In the genomic region with DNA sequence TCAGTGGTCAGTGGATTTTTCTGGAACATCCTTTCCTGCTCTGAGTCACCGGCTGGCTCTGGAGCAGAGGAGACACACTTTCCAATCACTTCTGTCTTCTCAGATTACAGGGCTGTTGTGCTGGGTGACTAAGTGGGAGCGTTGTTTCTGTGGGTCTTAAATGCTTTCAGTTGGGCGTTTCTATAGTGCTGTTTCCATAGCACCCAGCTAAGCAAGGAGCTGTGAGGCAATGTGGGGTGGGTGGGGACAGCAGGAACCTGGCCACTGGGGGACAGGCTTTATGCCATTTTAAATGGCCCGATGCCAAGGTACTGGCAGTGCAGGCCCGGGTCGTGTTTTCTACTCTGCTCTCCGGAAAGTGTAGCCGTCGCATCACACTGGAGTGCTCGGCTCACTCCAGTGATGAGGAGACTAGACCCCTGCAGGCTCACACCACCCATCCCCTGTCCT, we compare ENCODE assay signal across 9 mouse cellular contexts. TPM values are rescaled to one million over a fixed set of nuclear protein-coding genes. Genes with fewer than 3 reads are reported as not detected.
DNase-seq lines count a peak whose midpoint lies in the region; ATAC-seq lines count a peak whose summit lies in the region.
"Had no signal": no experiment of that assay in that cellular context is flagged by ENCODE, and none has a peak within 500 bp of the region (broad histone marks: within the 10 kb centered on the region; RNA-seq: fewer than 3 reads in every experiment).

No protein-coding gene starts in this region.

- no peaks in the 10 kb centered on the region for H3K9me3 ChIP-seq in embryonic facial prominence, embryonic 15.5 days (replicated peaks)
- H3K9me3 ChIP-seq in limb, embryonic 11.5 days (ENCODE audit: control insufficient read depth, low read length): no peaks in the 10 kb centered on the region
- no peaks in the 10 kb centered on the region for H3K9me3 ChIP-seq in neural tube, embryonic 13.5 days

- H3K27me3 ChIP-seq in embryonic facial prominence, embryonic 15.5 days: no peaks in the 10 kb centered on the region
- H3K27me3 ChIP-seq in limb, embryonic 11.5 days (ENCODE audit: control insufficient read depth, insufficient read depth, low read length): no peaks in the 10 kb centered on the region
- H3K27me3 ChIP-seq in neural tube, embryonic 13.5 days: no peaks in the 10 kb centered on the region

- peaks cover 28% of the 10 kb centered on the region for H3K36me3 ChIP-seq in embryonic facial prominence, embryonic 15.5 days
- 0 out of 2 replicates have a peak, but pooled peaks cover 2% of the 10 kb centered on the region for H3K36me3 ChIP-seq in limb, embryonic 11.5 days (ENCODE audit: control insufficient read depth, insufficient read depth, low read length)
- H3K36me3 ChIP-seq in neural tube, embryonic 13.5 days: no peaks in the 10 kb centered on the region

- peak overlapping the region; percentile 78 for H3K27ac ChIP-seq in embryonic facial prominence, embryonic 15.5 days (replicated peaks)
- H3K27ac ChIP-seq in limb, embryonic 11.5 days (replicated peaks; ENCODE audit: low read depth, low read length): no peak overlapping the region
- H3K27ac ChIP-seq in neural tube, embryonic 13.5 days (replicated peaks): peak overlapping the region; percentile 59
- H3K27ac ChIP-seq: liver, embryonic 14.5 days had no signal

- H3K4me2 ChIP-seq in embryonic facial prominence, embryonic 15.5 days (replicated peaks): no peak overlapping the region
- H3K4me2 ChIP-seq in limb, embryonic 11.5 days (ENCODE audit: low read depth, severe bottlenecking): no peak overlapping the region
- H3K4me2 ChIP-seq in neural tube, embryonic 13.5 days: no peak overlapping the region

- peak; percentile 41 for DNase-seq in ovary, postnatal 36 days (ENCODE audit: low spot score)
- DNase-seq in ovary, postnatal 14 days (ENCODE audit: low spot score): no peak
- DNase-seq in heart, postnatal 36 days: peak; percentile 32 to 44
- DNase-seq in limb, embryonic 11.5 days (ENCODE audit: low spot score): peak; percentile 25
- DNase-seq in layer of hippocampus, adult 9-10 months (ENCODE audit: low spot score): no peak

- no peak overlapping the region for H3K9ac ChIP-seq in embryonic facial prominence, embryonic 15.5 days
- H3K9ac ChIP-seq in limb, embryonic 11.5 days (ENCODE audit: low read length): no peak overlapping the region
- H3K9ac ChIP-seq in neural tube, embryonic 13.5 days: 0 out of 2 replicates have a peak overlapping the region, but pooled peaks have one; percentile 27
- H3K9ac ChIP-seq: liver, embryonic 14.5 days had no signal

- H3K4me3 ChIP-seq in embryonic facial prominence, embryonic 15.5 days (replicated peaks): no peak overlapping the region
- no peak overlapping the region for H3K4me3 ChIP-seq in limb, embryonic 11.5 days (ENCODE audit: low read depth, low read length)
- H3K4me3 ChIP-seq in neural tube, embryonic 13.5 days: no peak overlapping the region

- 15% methylated on average over 10 of the region's 10 CpGs for WGBS in embryonic facial prominence, embryonic 15.5 days
- WGBS in limb, embryonic 11.5 days: 55% methylated on average over 10 of the region's 10 CpGs
- 10% methylated on average over 10 of the region's 10 CpGs for WGBS in neural tube, embryonic 13.5 days

- ATAC-seq in embryonic facial prominence, embryonic 15.5 days (ENCODE audit: insufficient number of reproducible peaks, low FRiP score, low TSS enrichment, low read depth): peak; percentile 74
- no peak for ATAC-seq in limb, embryonic 11.5 days (ENCODE audit: insufficient number of reproducible peaks, low FRiP score, low TSS enrichment, low read depth)
- ATAC-seq in neural tube, embryonic 13.5 days (ENCODE audit: low read depth): peak; percentile 74
- ATAC-seq in monocyte, adult 5-6 weeks (replicated peaks; ENCODE audit: insufficient number of reproducible peaks, low FRiP score, low TSS enrichment, poor library complexity, severe bottlenecking): no peak

- intact Hi-C loops in heart, postnatal 36 days (cut with DNase I): no loop called here

- peaks cover 42% of the 10 kb centered on the region for H3K4me1 ChIP-seq in embryonic facial prominence, embryonic 15.5 days
- H3K4me1 ChIP-seq in limb, embryonic 11.5 days (ENCODE audit: control insufficient read depth, insufficient read depth, low read length): peaks cover 17% of the 10 kb centered on the region
- peaks cover 39% of the 10 kb centered on the region for H3K4me1 ChIP-seq in neural tube, embryonic 13.5 days (replicated peaks)

RNA-seq across cellular contexts. Expression of a gene that starts 46.6 kb away (rescaled TPM):
- 36.8 and 42.0 TPM in 2 replicates for polyA plus RNA-seq in embryonic facial prominence, embryonic 15.5 days (2015; fragmentation: Nextera tagmentation; extraction: Ambion mirVana)
- total RNA-seq in heart, postnatal 36 days (2021): 10 to 100 TPM in 1 of 2 experiments, 1 to 10 TPM in 1; 4.4 to 12.0 TPM
- polyA plus RNA-seq in limb, embryonic 11.5 days (2014; fragmentation: Nextera tagmentation; extraction: Ambion mirVana): 14.8 and 17.7 TPM in 2 replicates
- polyA plus RNA-seq in neural tube, embryonic 13.5 days (2015; fragmentation: Nextera tagmentation; extraction: Ambion mirVana): 11.1 and 12.7 TPM in 2 replicates
- total RNA-seq in monocyte, adult 5-6 weeks (2017): 3.5 to 13.2 TPM (median 10.2 TPM) in 3 replicates

RNA-seq across cellular contexts. Expression of a gene that starts 57.8 kb away (rescaled TPM):
- polyA plus RNA-seq in embryonic facial prominence, embryonic 15.5 days (2015; fragmentation: Nextera tagmentation; extraction: Ambion mirVana): 7.5 and 7.8 TPM in 2 replicates
- 1 to 10 TPM; 3.8 to 4.4 TPM for total RNA-seq in heart, postnatal 36 days (2021)
- polyA plus RNA-seq in limb, embryonic 11.5 days (2014; fragmentation: Nextera tagmentation; extraction: Ambion mirVana): 1.5 and 1.8 TPM in 2 replicates
- 28.2 and 34.2 TPM in 2 replicates for polyA plus RNA-seq in neural tube, embryonic 13.5 days (2015; fragmentation: Nextera tagmentation; extraction: Ambion mirVana)
- total RNA-seq in monocyte, adult 5-6 weeks (2017): 0.21 to 0.29 TPM (median 0.29 TPM) in 3 replicates

Comparison
In these comparisons a context has a peak if more than half of its experiments do, and no peak if none do; other contexts are left out.
1. DNase-seq: peak in ovary, postnatal 36 days (single experiment), heart, postnatal 36 days (2 of 2) and limb, embryonic 11.5 days (single experiment); none in ovary, postnatal 14 days (single experiment) and layer of hippocampus, adult 9-10 months (single experiment).
2. ATAC-seq: peak in embryonic facial prominence, embryonic 15.5 days (single experiment) and neural tube, embryonic 13.5 days (single experiment); none in limb, embryonic 11.5 days (single experiment) and monocyte, adult 5-6 weeks (single experiment).